Mouse (Mus musculus): ENCODE measurements at regions not wholly inside any gene's neighbourhood (a gene's known extent, or its start where the extent isn't known, plus 50 kb on each side); places are given as distances from the start of the nearest gene placed in this dataset.

GRCm38 (mm10) chr7:40541283-40541682 lies 356.8 kb upstream of the Vstm2b start:
- no peak for TF ChIP-seq CTCF (conservative IDR thresholded peaks at IDR 0.05; ENCODE audit: low read length)
- no peak for TF ChIP-seq NANOG (IDR thresholded peaks at IDR 0.05; ENCODE audit: borderline replicate concordance, low read length)

Measured in E14TG2a.4 (cell line).